Mouse (Mus musculus) neural tube, embryonic 11.5 days (tissue): ENCODE data around the gene Creb3l2. TPM values are rescaled to one million over a fixed set of nuclear protein-coding genes. Genes with fewer than 3 reads are reported as not detected.

ENCODE experiments used
- ATAC-seq: fragments of 200-750 bp; cut with Nextera tagmentation; 2 replicates; pipeline ENCODE4 v1.8.0; 2017; ENCODE audit warnings: moderate number of reproducible peaks, mild to moderate bottlenecking, moderate TSS enrichment, moderate library complexity; ENCODE audit not compliant: insufficient read depth, low FRiP score, low TSS enrichment
- DNase-seq: peaks from one replicate; pipeline ENCODE4 v3.0.0-alpha.2; 2015; ENCODE audit warnings: low spot score
- H3K27ac ChIP-seq: fragments of 300-500 bp; sonication (generic); 2 replicates; pipeline ENCODE4 v1.5.1; 2014; ENCODE audit warnings: low read depth, mild to moderate bottlenecking, low read length
- H3K27me3 ChIP-seq: fragments of 300-500 bp; sonication (generic); 2 replicates; pipeline ENCODE4 v1.6.1; 2014; ENCODE audit warnings: mild to moderate bottlenecking, low read length, mixed read lengths; ENCODE audit not compliant: control insufficient read depth, insufficient read depth
- H3K36me3 ChIP-seq: fragments of 300-500 bp; sonication (generic); 2 replicates; pipeline ENCODE4 v1.6.1; 2014; ENCODE audit warnings: mild to moderate bottlenecking, low read length, moderate library complexity, mixed read lengths; ENCODE audit not compliant: control insufficient read depth, insufficient read depth
- H3K4me1 ChIP-seq: fragments of 300-500 bp; sonication (generic); 2 replicates; pipeline ENCODE4 v1.6.1; 2014; ENCODE audit warnings: low read length, mixed read lengths; ENCODE audit not compliant: control insufficient read depth, insufficient read depth
- H3K4me2 ChIP-seq: fragments of 300-500 bp; sonication (generic); 2 replicates; pipeline ENCODE4 v1.6.1; 2014; ENCODE audit warnings: low read depth, mild to moderate bottlenecking, moderate library complexity
- H3K4me3 ChIP-seq: fragments of 300-500 bp; sonication (generic); 2 replicates; pipeline ENCODE4 v1.5.1; 2014; ENCODE audit warnings: low read depth, low read length
- H3K9ac ChIP-seq: fragments of 300-500 bp; sonication (generic); 2 replicates; pipeline ENCODE4 v1.6.1; 2014; ENCODE audit warnings: mild to moderate bottlenecking, low read length
- H3K9me3 ChIP-seq: fragments of 300-500 bp; sonication (generic); 2 replicates; pipeline ENCODE4 v1.6.1; 2016; ENCODE audit warnings: low read length; ENCODE audit not compliant: control insufficient read depth
- WGBS: fragments of 180-500 bp; shearing (Covaris S2); extraction: QIAGEN DNeasy Blood & Tissue Kit; methylation state at CpG from one replicate; pipeline ENCODE4 v1.1.7; 2014; 5-methylcytosine and 5-hydroxymethylcytosine counted together
- polyA plus RNA-seq: library from polyadenylated mRNA; unstranded; fragments of >200 nt; fragmentation: Nextera tagmentation; extraction: Ambion mirVana; gene quantifications from 2 replicates; pipeline ENCODE4 v1.2.1, GENCODE M21; 2014

Gene Creb3l2
- polyA plus RNA-seq, 1 experiment from 2014 or later, result 14.5 TPM

GRCm38 (mm10) chr6:37451664-37452063 is 9.7 kb upstream of the Creb3l2 start:
- Histone ChIP-seq H3K27ac (no peak overlapping the region), H3K4me3 (no peak overlapping the region), H3K4me1 (no peaks in the 10 kb centered on the region), H3K4me2 (no peak overlapping the region), H3K9me3 (no peaks in the 10 kb centered on the region), H3K27me3 (no peaks in the 10 kb centered on the region), H3K9ac (no peak overlapping the region), H3K36me3 (no peaks in the 10 kb centered on the region)
- WGBS, result 70% methylated on average over 4 of the region's 4 CpGs
- no peak for ATAC-seq
- no peak for DNase-seq

DNA sequence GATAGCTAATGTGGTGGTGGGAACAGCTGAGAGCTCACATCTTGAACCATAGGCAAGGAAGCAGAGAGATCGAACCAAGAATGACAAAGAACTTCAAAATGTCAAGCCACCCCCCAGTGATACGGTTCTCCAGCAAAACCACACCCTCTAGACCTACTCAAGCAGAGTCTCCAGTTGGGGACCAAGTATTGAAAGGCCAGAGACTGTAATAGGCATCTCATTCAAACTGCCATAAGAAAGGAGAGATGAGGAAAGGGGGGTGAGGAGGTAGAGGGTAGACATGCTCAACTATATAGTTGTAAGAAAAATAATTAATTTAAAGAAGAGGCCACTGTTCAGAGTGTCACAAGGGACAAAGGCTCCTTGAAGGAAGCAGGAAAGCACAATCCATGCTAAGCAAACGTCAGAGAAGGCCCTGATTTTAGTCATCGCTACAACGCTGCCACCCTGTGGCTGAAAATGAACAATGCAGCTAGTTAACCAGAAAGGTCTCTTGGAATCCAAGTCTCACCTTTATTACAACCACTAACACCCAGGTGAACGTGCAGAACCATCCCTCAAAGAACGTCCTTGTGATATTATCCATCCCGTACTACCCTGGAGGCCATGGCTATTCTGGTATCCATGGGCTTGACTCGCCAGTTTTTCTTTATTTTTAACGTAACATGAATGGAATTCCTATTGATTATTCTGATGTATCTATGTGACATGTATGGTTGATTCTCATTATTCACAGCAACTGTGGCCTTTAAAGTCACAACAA is 5.9 kb upstream of the Creb3l2 start:
- ATAC-seq, result peak; percentile 58; the same call in 1 of the 2 replicates
- peak; percentile 75 for DNase-seq
- 27% methylated on average over 10 of the region's 10 CpGs for WGBS

GRCm38 (mm10) chr6:37442781-37443180 is 835 bp upstream of the Creb3l2 start:
- no peak overlapping the region for H3K27ac ChIP-seq
- H3K4me2 ChIP-seq, result peak overlapping the region; percentile 34
- H3K9me3 ChIP-seq, result no peaks in the 10 kb centered on the region
- WGBS, result 40% methylated on average over 4 of the region's 4 CpGs
- H3K36me3 ChIP-seq, result no peaks in the 10 kb centered on the region
- H3K9ac ChIP-seq, result 0 out of 2 replicates have a peak overlapping the region, but pooled peaks have one; percentile 30
- no peak for DNase-seq
- H3K27me3 ChIP-seq, result no peaks in the 10 kb centered on the region
- 0 out of 2 replicates have a peak, but pooled peaks cover 4% of the 10 kb centered on the region for H3K4me1 ChIP-seq
- peak overlapping the region; percentile 85 for H3K4me3 ChIP-seq
- ATAC-seq, result no peak

More for the DNA sequence above, 5.9 kb upstream of the Creb3l2 start:
- no peaks in the 10 kb centered on the region for H3K27me3 ChIP-seq
- H3K27ac ChIP-seq, result no peak overlapping the region
- no peak overlapping the region for H3K4me2 ChIP-seq
- no peak overlapping the region for H3K9ac ChIP-seq
- H3K36me3 ChIP-seq, result no peaks in the 10 kb centered on the region
- H3K4me3 ChIP-seq, result no peak overlapping the region
- no peaks in the 10 kb centered on the region for H3K9me3 ChIP-seq
- H3K4me1 ChIP-seq, result 0 out of 2 replicates have a peak, but pooled peaks cover 2% of the 10 kb centered on the region

DNA sequence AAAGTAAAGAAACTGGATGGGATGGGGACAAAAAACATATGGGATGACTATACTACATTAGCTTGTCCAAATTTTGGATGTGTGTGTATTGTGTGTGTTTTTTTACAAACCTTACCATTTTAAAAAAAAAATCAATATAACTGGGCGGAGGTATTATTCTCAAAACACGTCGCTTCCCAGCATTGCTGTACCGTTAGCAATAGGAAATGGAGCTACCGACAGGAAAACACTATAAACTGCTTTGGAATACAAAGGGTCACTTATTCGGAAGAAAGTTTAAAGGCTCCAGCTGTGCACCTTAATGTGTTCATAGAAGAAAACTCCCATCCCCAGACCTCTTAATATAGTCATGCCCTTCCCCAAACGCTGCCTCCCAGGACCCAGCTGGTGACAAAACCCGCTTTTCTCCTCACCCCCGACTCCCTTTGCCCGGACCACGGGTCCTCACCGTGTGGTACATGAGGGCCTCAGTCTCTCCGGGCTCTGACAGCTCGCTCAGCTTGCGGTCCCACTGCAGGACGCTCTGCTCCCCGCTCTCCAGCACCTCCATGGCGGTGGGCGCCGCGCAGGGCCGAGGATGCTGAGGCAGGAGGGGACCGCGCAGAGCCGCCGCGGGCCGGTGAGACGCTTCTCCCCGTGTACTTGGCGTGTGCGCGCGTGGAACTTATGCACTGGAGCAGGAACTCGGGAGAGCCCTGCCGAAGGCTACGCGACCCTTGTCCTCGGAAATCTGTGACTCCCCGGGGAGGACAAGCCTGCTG is 515 bp downstream of the Creb3l2 start:
- no peaks in the 10 kb centered on the region for H3K27me3 ChIP-seq
- DNase-seq (no peak), ATAC-seq (peak; percentile 62)
- H3K9ac ChIP-seq, result peak overlapping the region; percentile 74
- under 1% methylated on average over 40 of the region's 40 CpGs for WGBS
- H3K27ac ChIP-seq, result peak overlapping the region; percentile 50; the same call in 1 of the 2 replicates
- no peaks in the 10 kb centered on the region for H3K9me3 ChIP-seq
- peak overlapping the region; percentile 85 for H3K4me3 ChIP-seq
- 0 out of 2 replicates have a peak, but pooled peaks cover 4% of the 10 kb centered on the region for H3K4me1 ChIP-seq
- peak overlapping the region; percentile 68 for H3K4me2 ChIP-seq
- no peaks in the 10 kb centered on the region for H3K36me3 ChIP-seq

DNA sequence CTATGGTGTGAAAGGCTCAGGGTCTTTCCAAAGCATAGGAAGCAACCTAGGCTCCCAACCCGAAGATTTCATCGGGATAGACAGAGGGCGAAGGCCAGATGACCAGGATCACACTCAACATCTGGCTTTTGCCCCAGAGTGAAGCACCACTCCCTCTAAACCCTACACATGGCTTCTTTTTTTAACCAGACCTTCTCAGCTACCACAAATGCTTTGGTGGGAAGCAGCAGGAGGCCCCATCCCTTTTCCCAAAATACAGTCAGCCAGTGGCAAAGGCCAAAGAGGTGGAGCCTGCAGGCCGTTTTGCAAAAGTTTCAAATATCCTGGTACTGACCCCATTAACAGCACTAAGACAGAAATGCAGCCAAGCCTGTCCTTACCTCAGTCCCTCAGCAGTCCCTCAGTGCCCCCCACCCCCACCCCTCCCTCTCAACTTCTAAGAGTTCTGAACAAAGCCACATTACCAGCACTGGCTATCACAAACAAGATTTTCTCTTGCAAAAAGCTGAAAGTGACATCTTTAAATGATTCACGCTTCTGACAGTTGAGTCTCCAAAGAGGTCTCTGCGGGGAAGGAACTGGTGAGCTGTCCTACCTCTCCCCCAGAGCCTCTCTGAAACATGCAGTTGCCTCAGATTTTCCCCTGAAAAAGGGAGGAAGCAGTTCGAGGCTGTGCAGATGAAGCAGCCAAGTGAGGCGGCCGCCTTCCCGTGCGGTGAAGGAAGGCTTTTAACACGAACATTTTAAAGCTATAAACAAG is 1.3 kb downstream of the Creb3l2 start:
- no peak for ATAC-seq
- H3K27me3 ChIP-seq, result no peaks in the 10 kb centered on the region
- H3K9ac ChIP-seq, result peak overlapping the region; percentile 24
- peak overlapping the region; percentile 68 for H3K4me2 ChIP-seq
- no peaks in the 10 kb centered on the region for H3K9me3 ChIP-seq
- H3K4me1 ChIP-seq, result 0 out of 2 replicates have a peak, but pooled peaks cover 4% of the 10 kb centered on the region
- WGBS, result 13% methylated on average over 12 of the region's 12 CpGs
- no peak for DNase-seq
- H3K4me3 ChIP-seq, result peak overlapping the region; percentile 85
- H3K36me3 ChIP-seq, result no peaks in the 10 kb centered on the region
- H3K27ac ChIP-seq, result peak overlapping the region; percentile 40; the same call in 1 of the 2 replicates

DNA sequence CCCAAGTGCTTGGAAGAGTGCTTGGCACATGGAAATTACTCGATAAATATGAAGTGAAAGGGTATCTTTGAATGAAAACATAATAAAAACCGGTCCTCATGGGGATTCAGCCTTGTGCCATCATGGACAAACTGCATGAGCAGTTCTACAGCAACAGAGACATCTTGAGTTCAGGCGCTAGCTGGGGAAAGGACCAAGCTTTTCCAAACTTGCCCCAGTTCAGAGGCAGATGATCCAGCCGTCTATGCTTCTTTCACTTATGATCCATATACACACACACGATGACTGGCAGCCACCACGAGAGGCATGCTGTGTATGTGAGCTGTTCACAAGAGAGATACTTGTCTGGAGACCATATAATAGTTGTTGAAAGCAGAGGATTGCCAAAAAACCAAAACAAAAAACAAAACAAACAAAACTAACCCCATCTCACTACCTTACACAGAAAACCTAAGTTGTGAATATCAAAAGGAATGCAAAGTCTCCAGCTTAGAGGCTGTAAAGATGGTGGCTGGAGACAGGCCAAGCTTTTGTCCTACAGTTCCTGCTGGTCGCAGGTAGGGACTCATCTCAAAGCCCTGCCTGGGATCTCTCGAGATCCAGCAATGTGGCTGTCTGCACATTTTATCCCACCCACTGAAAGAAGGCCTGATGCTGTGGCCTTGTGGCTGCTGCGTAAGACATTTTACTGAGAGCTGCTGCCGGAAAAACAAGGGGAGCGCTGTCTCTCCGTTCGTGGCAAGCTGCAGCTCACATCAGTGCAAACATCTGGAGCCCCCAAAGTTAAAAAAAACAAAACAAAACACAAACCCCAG is 2.1 kb downstream of the Creb3l2 start:
- 52% methylated on average over 13 of the region's 13 CpGs for WGBS

GRCm38 (mm10) chr6:37438510-37438909 is 3.4 kb downstream of the Creb3l2 start:
- ATAC-seq (no peak), DNase-seq (no peak)
- H3K36me3 ChIP-seq, result no peaks in the 10 kb centered on the region
- H3K9me3 ChIP-seq, result no peaks in the 10 kb centered on the region
- WGBS, result 98% methylated on average over 3 of the region's 3 CpGs
- no peak overlapping the region for H3K9ac ChIP-seq
- H3K27ac ChIP-seq, result no peak overlapping the region
- 0 out of 2 replicates have a peak, but pooled peaks cover 4% of the 10 kb centered on the region for H3K4me1 ChIP-seq
- no peak overlapping the region for H3K4me2 ChIP-seq
- no peaks in the 10 kb centered on the region for H3K27me3 ChIP-seq
- H3K4me3 ChIP-seq, result no peak overlapping the region

More for the DNA sequence above, 2.1 kb downstream of the Creb3l2 start:
- Histone ChIP-seq H3K9ac (peak overlapping the region; percentile 24), H3K9me3 (no peaks in the 10 kb centered on the region), H3K4me2 (peak overlapping the region; percentile 68), H3K4me1 (0 out of 2 replicates have a peak, but pooled peaks cover 4% of the 10 kb centered on the region), H3K27ac (peak overlapping the region; percentile 40; the same call in 1 of the 2 replicates), H3K4me3 (peak overlapping the region; percentile 85), H3K36me3 (no peaks in the 10 kb centered on the region), H3K27me3 (no peaks in the 10 kb centered on the region)
- no peak for DNase-seq
- ATAC-seq, result no peak
